Mouse (Mus musculus): ENCODE results near the gene Cilp. TPM values are rescaled to one million over a fixed set of nuclear protein-coding genes. Genes with fewer than 3 reads are reported as not detected.
"Not testable (repeated sequence)": the region's sequence is repeated elsewhere in the genome, so short reads cannot be mapped to it uniquely, and the experiment has no call there.

The Cilp gene
- polyA plus RNA-seq, 1 experiment from 2014 or later: 1.0 TPM

DNA sequence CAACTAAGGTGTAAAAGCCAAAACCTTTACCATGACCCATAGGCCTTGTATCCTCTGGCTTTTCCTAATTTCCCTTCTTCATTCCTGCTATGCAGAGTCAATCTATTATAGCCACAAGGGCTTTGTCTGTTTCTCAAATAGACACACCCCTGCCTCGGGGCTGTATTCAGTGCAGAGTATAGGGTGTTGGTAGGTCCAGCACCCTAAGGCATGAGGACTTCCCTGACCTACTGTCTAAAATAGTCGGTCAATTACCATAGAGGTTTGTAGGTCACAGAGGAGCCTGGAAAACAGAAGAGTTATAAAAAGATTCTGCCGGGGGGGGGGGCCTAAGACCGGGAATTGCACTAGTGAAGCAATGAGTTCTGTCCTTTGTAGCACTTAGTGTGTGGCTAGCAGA is 8.9 kb downstream of the Cilp start:
- no peak overlapping the region for H3K9ac ChIP-seq (replicated peaks; ENCODE audit: low read depth, low read length)
- no peaks in the 10 kb centered on the region for H3K27me3 ChIP-seq (ENCODE audit: control insufficient read depth, insufficient read depth, low read length)
- no peaks in the 10 kb centered on the region for H3K9me3 ChIP-seq (ENCODE audit: control insufficient read depth, low read depth, low read length)
- ATAC-seq (ENCODE audit: insufficient number of reproducible peaks, insufficient read depth, low FRiP score, low read depth): no peak
- no peaks in the 10 kb centered on the region for H3K4me1 ChIP-seq (ENCODE audit: control insufficient read depth, insufficient read depth, low read length)
- H3K27ac ChIP-seq (ENCODE audit: low read length): no peak overlapping the region
- H3K36me3 ChIP-seq (ENCODE audit: control insufficient read depth, insufficient read depth, low read length): no peaks in the 10 kb centered on the region
- 73% methylated on average over 4 of the region's 4 CpGs for WGBS
- H3K4me3 ChIP-seq (ENCODE audit: low read depth, low read length): no peak overlapping the region
- no peak overlapping the region for H3K4me2 ChIP-seq (replicated peaks; ENCODE audit: low read depth, low read length)

DNA sequence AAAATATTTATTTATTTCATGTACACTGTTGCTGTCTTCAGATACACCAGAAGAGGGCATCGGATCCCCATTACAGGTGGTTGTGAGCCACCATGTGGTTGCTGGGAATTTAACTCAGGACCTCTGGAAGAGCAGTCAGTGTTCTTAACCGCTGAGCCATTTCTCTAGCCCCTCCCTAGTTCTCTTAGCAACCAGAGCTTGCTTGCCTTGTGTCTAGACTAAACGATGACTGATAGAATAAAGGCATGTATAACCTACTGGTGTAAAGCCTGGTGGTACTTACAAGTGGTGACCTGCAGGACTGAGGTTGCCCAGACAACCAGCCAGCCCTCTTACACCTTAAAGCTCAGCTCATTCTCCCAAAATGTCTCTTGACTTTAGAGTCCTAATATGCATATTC is 9.9 kb downstream of the Cilp start:
- H3K27ac ChIP-seq (ENCODE audit: low read length); H3K9ac ChIP-seq (replicated peaks; ENCODE audit: low read depth, low read length); H3K36me3 ChIP-seq (ENCODE audit: control insufficient read depth, insufficient read depth, low read length); ATAC-seq (ENCODE audit: insufficient number of reproducible peaks, insufficient read depth, low FRiP score, low read depth); H3K9me3 ChIP-seq (ENCODE audit: control insufficient read depth, low read depth, low read length); H3K4me2 ChIP-seq (replicated peaks; ENCODE audit: low read depth, low read length); H3K27me3 ChIP-seq (ENCODE audit: control insufficient read depth, insufficient read depth, low read length); H3K4me3 ChIP-seq (ENCODE audit: low read depth, low read length); H3K4me1 ChIP-seq (ENCODE audit: control insufficient read depth, insufficient read depth, low read length): not testable (repeated sequence)
- 73% methylated on average over 3 of the region's 3 CpGs for WGBS

DNA sequence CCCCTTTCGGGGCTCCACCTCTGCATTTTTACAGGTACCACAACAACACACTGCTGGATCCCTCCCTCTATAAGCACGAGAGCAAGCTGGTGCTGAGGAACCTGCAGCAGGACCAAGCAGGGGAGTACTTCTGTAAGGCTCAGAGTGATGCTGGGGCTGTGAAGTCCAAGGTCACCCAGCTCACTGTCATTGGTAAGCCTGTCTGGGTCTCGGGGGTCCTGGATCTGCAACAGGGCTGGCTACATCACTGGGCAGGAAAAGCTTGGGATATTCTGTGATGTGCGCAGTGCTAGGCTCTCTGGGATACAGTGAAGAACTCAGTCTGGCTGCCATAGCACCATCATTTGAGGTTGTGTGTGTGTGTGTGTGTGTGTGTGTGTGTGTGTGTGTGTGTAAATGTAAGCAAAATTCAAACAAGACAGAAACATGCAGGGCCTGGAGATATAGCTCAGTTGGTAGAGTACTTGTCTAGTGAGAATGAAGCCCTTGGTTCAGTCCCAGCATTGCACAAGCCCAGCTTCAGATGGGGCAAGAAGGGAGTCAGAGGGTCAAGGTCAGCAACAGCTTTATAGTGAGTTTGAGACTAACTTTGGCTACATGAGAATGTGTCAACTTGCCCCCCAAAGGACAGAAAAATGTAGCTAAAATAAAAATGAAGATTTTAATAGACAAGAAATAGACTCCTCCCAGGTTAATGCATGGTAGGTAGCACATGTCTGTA is 11.0 kb downstream of the Cilp start:
- Histone ChIP-seq H3K9me3 (ENCODE audit: control insufficient read depth, low read depth, low read length) (no peaks in the 10 kb centered on the region), H3K4me2 (replicated peaks; ENCODE audit: low read depth, low read length) (no peak overlapping the region), H3K9ac (replicated peaks; ENCODE audit: low read depth, low read length) (no peak overlapping the region), H3K36me3 (ENCODE audit: control insufficient read depth, insufficient read depth, low read length) (no peaks in the 10 kb centered on the region), H3K4me1 (ENCODE audit: control insufficient read depth, insufficient read depth, low read length) (no peaks in the 10 kb centered on the region), H3K27ac (ENCODE audit: low read length) (no peak overlapping the region), H3K27me3 (ENCODE audit: control insufficient read depth, insufficient read depth, low read length) (no peaks in the 10 kb centered on the region), H3K4me3 (ENCODE audit: low read depth, low read length) (no peak overlapping the region)
- WGBS: 70% methylated on average over 4 of the region's 4 CpGs
- ATAC-seq (ENCODE audit: insufficient number of reproducible peaks, insufficient read depth, low FRiP score, low read depth): no peak

DNA sequence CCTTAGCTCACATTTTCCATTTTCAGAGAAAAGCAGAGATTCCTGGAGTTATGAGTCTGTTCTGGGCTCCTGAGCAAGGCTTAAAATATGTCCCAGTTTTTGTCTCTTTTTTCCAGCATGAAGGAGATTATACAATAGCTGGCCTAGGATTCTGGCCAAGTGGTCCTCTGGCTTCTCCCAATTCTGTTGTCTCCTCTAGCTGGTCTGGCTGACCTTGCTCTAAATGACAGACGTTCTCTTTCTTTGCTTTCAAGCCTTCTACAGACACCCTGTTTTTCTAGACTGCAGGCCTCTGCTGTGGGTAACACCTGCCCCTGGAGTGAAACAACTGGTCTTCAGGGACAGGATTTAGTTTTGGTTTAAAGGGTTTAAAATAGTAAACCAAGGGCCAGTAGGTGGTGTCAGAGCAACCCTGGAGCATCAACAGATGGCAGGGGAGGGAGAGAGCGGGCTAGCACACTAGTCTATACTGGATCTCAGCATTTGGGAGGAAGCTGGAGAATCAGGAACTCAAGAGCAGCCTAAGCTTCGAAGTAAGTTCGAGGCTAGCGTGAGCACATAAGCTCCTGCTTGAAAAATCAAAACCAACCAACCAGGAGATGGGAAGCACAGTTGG is 16.7 kb downstream of the Cilp start:
- H3K4me3 ChIP-seq (ENCODE audit: low read depth, low read length): no peak overlapping the region
- H3K9ac ChIP-seq (replicated peaks; ENCODE audit: low read depth, low read length): no peak overlapping the region
- no peak overlapping the region for H3K27ac ChIP-seq (ENCODE audit: low read length)
- no peaks in the 10 kb centered on the region for H3K9me3 ChIP-seq (ENCODE audit: control insufficient read depth, low read depth, low read length)
- H3K27me3 ChIP-seq (ENCODE audit: control insufficient read depth, insufficient read depth, low read length): no peaks in the 10 kb centered on the region
- 74% methylated on average over 5 of the region's 5 CpGs for WGBS
- ATAC-seq (ENCODE audit: insufficient number of reproducible peaks, insufficient read depth, low FRiP score, low read depth): no peak
- H3K36me3 ChIP-seq (ENCODE audit: control insufficient read depth, insufficient read depth, low read length): no peaks in the 10 kb centered on the region
- no peak overlapping the region for H3K4me2 ChIP-seq (replicated peaks; ENCODE audit: low read depth, low read length)
- H3K4me1 ChIP-seq (ENCODE audit: control insufficient read depth, insufficient read depth, low read length): 0 out of 2 replicates have a peak, but pooled peaks cover 7% of the 10 kb centered on the region

DNA sequence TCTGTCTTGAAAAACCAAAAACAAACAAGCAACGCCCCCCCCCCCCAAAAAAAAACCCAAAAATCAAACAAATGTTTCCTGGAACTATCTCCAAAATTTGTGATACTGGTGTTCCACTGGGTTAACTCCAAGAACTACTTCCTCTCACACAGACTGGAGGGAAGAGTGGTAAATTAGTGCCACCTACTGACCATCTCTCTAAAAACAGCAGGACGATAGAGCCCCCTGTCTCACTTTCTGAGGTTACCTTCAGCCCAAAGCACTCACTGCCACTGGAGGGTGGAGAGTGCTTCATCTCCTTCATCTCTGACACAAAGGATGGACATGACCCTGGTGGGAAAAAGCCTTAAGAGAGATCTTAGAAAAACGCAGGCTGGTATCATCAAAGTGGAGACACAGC is 18.3 kb downstream of the Cilp start:
- Histone ChIP-seq H3K4me1 (ENCODE audit: control insufficient read depth, insufficient read depth, low read length) (0 out of 2 replicates have a peak, but pooled peaks cover 7% of the 10 kb centered on the region), H3K4me3 (ENCODE audit: low read depth, low read length) (no peak overlapping the region), H3K9ac (replicated peaks; ENCODE audit: low read depth, low read length) (no peak overlapping the region), H3K27ac (ENCODE audit: low read length) (no peak overlapping the region), H3K27me3 (ENCODE audit: control insufficient read depth, insufficient read depth, low read length) (no peaks in the 10 kb centered on the region), H3K9me3 (ENCODE audit: control insufficient read depth, low read depth, low read length) (no peaks in the 10 kb centered on the region), H3K4me2 (replicated peaks; ENCODE audit: low read depth, low read length) (no peak overlapping the region), H3K36me3 (ENCODE audit: control insufficient read depth, insufficient read depth, low read length) (no peaks in the 10 kb centered on the region)
- peak; percentile 53; the same call in 1 of the 2 replicates for ATAC-seq (ENCODE audit: insufficient number of reproducible peaks, insufficient read depth, low FRiP score, low read depth)
- under 1% methylated on average over 3 of the region's 3 CpGs for WGBS

DNA sequence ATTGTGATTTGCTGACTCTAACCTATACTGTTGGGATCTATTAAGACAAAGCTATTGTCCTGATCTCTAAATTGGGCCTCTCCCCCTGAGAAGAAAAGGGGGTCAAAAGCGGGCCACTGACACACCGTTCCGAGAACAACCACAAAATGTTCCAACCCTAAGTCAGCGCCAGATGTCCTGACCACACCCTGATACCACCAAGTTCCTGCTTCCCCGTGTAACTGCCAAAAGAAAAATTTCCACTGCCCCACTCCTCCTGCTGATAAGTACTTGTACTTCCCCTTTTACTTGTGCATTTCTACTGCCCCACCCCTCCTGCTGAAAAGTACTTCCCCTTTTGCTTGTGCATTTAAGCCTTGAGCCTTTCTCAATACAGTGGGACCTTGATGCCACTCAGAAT is 23.3 kb downstream of the Cilp start:
- not testable (repeated sequence) for H3K4me3 ChIP-seq (ENCODE audit: low read depth, low read length); H3K36me3 ChIP-seq (ENCODE audit: control insufficient read depth, insufficient read depth, low read length); H3K4me1 ChIP-seq (ENCODE audit: control insufficient read depth, insufficient read depth, low read length); H3K9me3 ChIP-seq (ENCODE audit: control insufficient read depth, low read depth, low read length); H3K4me2 ChIP-seq (replicated peaks; ENCODE audit: low read depth, low read length); H3K9ac ChIP-seq (replicated peaks; ENCODE audit: low read depth, low read length); H3K27ac ChIP-seq (ENCODE audit: low read length); H3K27me3 ChIP-seq (ENCODE audit: control insufficient read depth, insufficient read depth, low read length); ATAC-seq (ENCODE audit: insufficient number of reproducible peaks, insufficient read depth, low FRiP score, low read depth)
- 91% methylated on average over 4 of the region's 5 CpGs for WGBS

DNA sequence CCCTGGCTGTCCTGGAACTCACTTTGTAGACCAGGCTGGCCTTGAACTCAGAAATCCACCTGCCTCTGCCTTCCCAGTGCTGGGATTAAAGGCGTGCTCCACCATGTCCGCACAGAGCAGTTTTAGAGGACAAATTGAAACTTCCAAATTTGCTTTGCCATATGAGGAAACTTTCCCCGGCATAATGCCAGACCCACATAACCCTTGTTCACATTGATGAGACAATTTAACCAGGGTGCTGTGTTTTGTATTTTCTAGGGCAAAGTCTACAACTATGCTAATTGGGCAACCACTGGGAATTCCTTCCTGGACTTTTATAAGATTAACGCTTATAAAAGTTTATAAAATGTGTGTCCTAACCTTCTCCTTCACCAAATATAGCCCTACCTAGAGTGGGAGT is 25.0 kb downstream of the Cilp start:
- no peak for ATAC-seq (ENCODE audit: insufficient number of reproducible peaks, insufficient read depth, low FRiP score, low read depth)
- Histone ChIP-seq H3K9ac (replicated peaks; ENCODE audit: low read depth, low read length) (no peak overlapping the region), H3K9me3 (ENCODE audit: control insufficient read depth, low read depth, low read length) (no peaks in the 10 kb centered on the region), H3K27me3 (ENCODE audit: control insufficient read depth, insufficient read depth, low read length) (no peaks in the 10 kb centered on the region), H3K27ac (ENCODE audit: low read length) (no peak overlapping the region), H3K36me3 (ENCODE audit: control insufficient read depth, insufficient read depth, low read length) (no peaks in the 10 kb centered on the region), H3K4me1 (ENCODE audit: control insufficient read depth, insufficient read depth, low read length) (peaks cover 4% of the 10 kb centered on the region; the same call in 1 of the 2 replicates), H3K4me3 (ENCODE audit: low read depth, low read length) (no peak overlapping the region), H3K4me2 (replicated peaks; ENCODE audit: low read depth, low read length) (no peak overlapping the region)
- WGBS: 89% methylated on average over 4 of the region's 4 CpGs

DNA sequence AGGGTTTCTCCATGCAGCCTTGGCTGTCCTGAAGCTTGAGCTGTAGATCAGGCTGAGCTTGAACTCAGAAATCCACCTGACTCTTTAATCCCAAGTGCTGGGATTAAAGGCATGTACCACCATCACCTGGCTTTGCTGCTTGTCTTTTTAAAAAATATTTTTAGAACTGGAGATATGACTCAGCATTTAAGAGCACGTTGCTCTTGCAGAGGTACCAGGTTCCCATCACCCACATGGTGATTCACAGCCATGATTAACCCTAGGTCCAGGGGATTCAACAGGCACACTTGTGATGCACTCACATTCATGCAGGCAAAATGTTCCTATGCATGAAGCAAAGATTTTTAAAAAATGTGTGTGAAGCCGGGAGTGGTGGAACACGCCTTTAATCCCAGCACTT is 27.4 kb downstream of the Cilp start:
- H3K27ac ChIP-seq (ENCODE audit: low read length): no peak overlapping the region

More for the DNA sequence above, 27.4 kb downstream of the Cilp start:
- ATAC-seq (ENCODE audit: insufficient number of reproducible peaks, insufficient read depth, low FRiP score, low read depth): no peak
- no peak overlapping the region for H3K4me3 ChIP-seq (ENCODE audit: low read depth, low read length)
- H3K9ac ChIP-seq (replicated peaks; ENCODE audit: low read depth, low read length): no peak overlapping the region
- H3K9me3 ChIP-seq (ENCODE audit: control insufficient read depth, low read depth, low read length): no peaks in the 10 kb centered on the region
- 87% methylated on average over 3 of the region's 3 CpGs for WGBS
- H3K4me2 ChIP-seq (replicated peaks; ENCODE audit: low read depth, low read length): no peak overlapping the region
- H3K27me3 ChIP-seq (ENCODE audit: control insufficient read depth, insufficient read depth, low read length): no peaks in the 10 kb centered on the region
- H3K4me1 ChIP-seq (ENCODE audit: control insufficient read depth, insufficient read depth, low read length): peaks cover 10% of the 10 kb centered on the region; the same call in 1 of the 2 replicates
- peaks cover 10% of the 10 kb centered on the region for H3K36me3 ChIP-seq (ENCODE audit: control insufficient read depth, insufficient read depth, low read length)

All from stomach, embryonic 14.5 days (tissue).